Mouse (Mus musculus): ENCODE data around the gene Insyn1.

GRCm38 (mm10) chr9:58520816-58521581 is 32.6 kb downstream of the Insyn1 start:
- peak; percentile 13 for TF ChIP-seq POLR2AphosphoS2 (IDR thresholded peaks at IDR 0.05; ENCODE audit: insufficient read length, low read depth)
- no peak for TF ChIP-seq TCF3 (IDR thresholded peaks at IDR 0.05; ENCODE audit: insufficient read length, low read depth)
- no peak for TF ChIP-seq MAX (IDR thresholded peaks at IDR 0.05; ENCODE audit: low read depth)
- no peak for TF ChIP-seq POLR2A (IDR thresholded peaks at IDR 0.05; ENCODE audit: insufficient read length, low read depth)
- TF ChIP-seq CEBPB (IDR thresholded peaks at IDR 0.05; ENCODE audit: insufficient read depth, poor library complexity, severe bottlenecking) = no peak
- no peak for TF ChIP-seq MYOG (IDR thresholded peaks at IDR 0.05; ENCODE audit: control insufficient read depth in 1 of 3, insufficient read depth in 1 of 3, insufficient read length in 2 of 3, low read depth in 2 of 3)
- TF ChIP-seq TCF12 (IDR thresholded peaks at IDR 0.05; ENCODE audit: insufficient read depth, poor library complexity, severe bottlenecking) = no peak
- no peak for TF ChIP-seq E2F4 (IDR thresholded peaks at IDR 0.05; ENCODE audit: insufficient read depth)
- no peak for TF ChIP-seq USF1 (IDR thresholded peaks at IDR 0.05; ENCODE audit: low read depth)
- TF ChIP-seq SRF (IDR thresholded peaks at IDR 0.05; ENCODE audit: control insufficient read depth, insufficient read length, low read depth) = no peak
- TF ChIP-seq REST (IDR thresholded peaks at IDR 0.05; ENCODE audit: insufficient read depth, insufficient read length) = no peak
- peak in 1 of 3 experiments; percentile 52 for TF ChIP-seq MYOD1 (IDR thresholded peaks at IDR 0.05; ENCODE audit: control insufficient read depth in 1 of 3, insufficient read length in 2 of 3, low read depth in 2 of 3)

Data from myocyte (in vitro differentiated cells).